Comparison of ENCODE assay signal across 9 mouse cellular contexts in genomic region chr1:39446178-39446577, GRCm38 (mm10). TPM values are rescaled to one million over a fixed set of nuclear protein-coding genes. Genes with fewer than 3 reads are reported as not detected.
DNase-seq lines count a peak whose midpoint lies in the region; ATAC-seq lines count a peak whose summit lies in the region.
"Had no signal": no experiment of that assay in that cellular context is flagged by ENCODE, and none has a peak within 500 bp of the region (broad histone marks: within the 10 kb centered on the region; RNA-seq: fewer than 3 reads in every experiment).

No protein-coding gene starts in this region.

- no peak overlapping the region for H3K4me3 ChIP-seq in hindbrain, embryonic 16.5 days (ENCODE audit: low read length)
- no peak overlapping the region for H3K4me3 ChIP-seq in hindbrain, embryonic 14.5 days (replicated peaks; ENCODE audit: low read length)

- no peaks in the 10 kb centered on the region for H3K9me3 ChIP-seq in hindbrain, embryonic 16.5 days (ENCODE audit: control insufficient read depth, low read length)
- H3K9me3 ChIP-seq in hindbrain, embryonic 14.5 days (ENCODE audit: control insufficient read depth, low read length), result no peaks in the 10 kb centered on the region

- peak; percentile 32; the same call in 1 of the 2 replicates for ATAC-seq in hindbrain, embryonic 16.5 days
- ATAC-seq in hindbrain, embryonic 14.5 days (ENCODE audit: low FRiP score), result no peak
- ATAC-seq in erythroid progenitor cell, adult 5-6 weeks (replicated peaks; ENCODE audit: low FRiP score, poor library complexity, severe bottlenecking), result no peak

- peak overlapping the region; percentile 0; the same call in 1 of the 2 replicates for H3K27ac ChIP-seq in hindbrain, embryonic 16.5 days (ENCODE audit: low read depth, low read length)
- no peak overlapping the region for H3K27ac ChIP-seq in hindbrain, embryonic 14.5 days

- H3K9ac ChIP-seq in hindbrain, embryonic 16.5 days (ENCODE audit: low read depth, low read length), result no peak overlapping the region
- no peak overlapping the region for H3K9ac ChIP-seq in hindbrain, embryonic 14.5 days

- no peaks in the 10 kb centered on the region for H3K36me3 ChIP-seq in hindbrain, embryonic 16.5 days (ENCODE audit: control insufficient read depth, insufficient read depth, low read length)
- H3K36me3 ChIP-seq in hindbrain, embryonic 14.5 days (replicated peaks; ENCODE audit: control insufficient read depth, insufficient read depth), result no peaks in the 10 kb centered on the region

- no peak for DNase-seq in hindbrain, embryonic 14.5 days (ENCODE audit: low spot score)
- DNase-seq in cerebellum, postnatal 36 days, result peak; percentile 81 to 88
- peak; percentile 50 to 83 for DNase-seq in left cerebral cortex, postnatal 10 days (ENCODE audit: extremely low spot score in 1 of 2, low spot score in 2 of 2)
- DNase-seq in right cerebral cortex, postnatal 36 days (ENCODE audit: low spot score in 2 of 2), result peak; percentile 75 to 87
- DNase-seq in c-Kit-positive CD71-positive TER-119-positive erythroid progenitor cells, embryonic 14.5 days (ENCODE audit: low spot score), result no peak
- no peak for DNase-seq in thymus, postnatal 36 days
- DNase-seq: kidney, postnatal 36 days had no signal

- peaks cover 14% of the 10 kb centered on the region for H3K4me1 ChIP-seq in hindbrain, embryonic 16.5 days (ENCODE audit: control insufficient read depth, insufficient read depth, low read depth, low read length)
- peaks cover 20% of the 10 kb centered on the region; the same call in 1 of the 2 replicates for H3K4me1 ChIP-seq in hindbrain, embryonic 14.5 days (replicated peaks; ENCODE audit: control insufficient read depth, insufficient read depth, low read length)

- WGBS in hindbrain, embryonic 16.5 days, result 54% methylated on average over 5 of the region's 5 CpGs
- 69% methylated on average over 5 of the region's 5 CpGs for WGBS in hindbrain, embryonic 14.5 days

- no peak overlapping the region for H3K4me2 ChIP-seq in hindbrain, embryonic 16.5 days (ENCODE audit: low read length)
- H3K4me2 ChIP-seq in hindbrain, embryonic 14.5 days (replicated peaks), result no peak overlapping the region

- intact Hi-C loops in left cerebral cortex, postnatal 10 days (cut with DNase I), result no loop called here

- no peaks in the 10 kb centered on the region for H3K27me3 ChIP-seq in hindbrain, embryonic 16.5 days (replicated peaks; ENCODE audit: control insufficient read depth, insufficient read depth, low read length)
- H3K27me3 ChIP-seq in hindbrain, embryonic 14.5 days (ENCODE audit: control insufficient read depth, insufficient read depth, low read length), result no peaks in the 10 kb centered on the region

RNA-seq across cellular contexts. Expression of gene Tbc1d8, which starts 32.4 kb away (rescaled TPM):
- polyA plus RNA-seq in hindbrain, embryonic 16.5 days (2015; fragmentation: Nextera tagmentation; extraction: Ambion mirVana), result 9.9 and 12.3 TPM in 2 replicates
- polyA plus RNA-seq in hindbrain, embryonic 14.5 days (2014; fragmentation: Nextera tagmentation; extraction: Ambion mirVana), result 10.0 and 11.6 TPM in 2 replicates
- 10 to 100 TPM; 17.7 to 19.2 TPM for total RNA-seq in left cerebral cortex, postnatal 10 days (2021)
- 25.2 and 43.2 TPM in 2 replicates for total RNA-seq in erythroid progenitor cell, adult 5-6 weeks (2015; ENCODE audit: low replicate concordance)
- 3.3 and 6.9 TPM in 2 replicates for total RNA-seq in erythroid progenitor cell, adult 5-6 weeks (2017; ENCODE audit: low replicate concordance)

Comparison
In these comparisons a context has a peak if more than half of its experiments do, and no peak if none do; other contexts are left out.
1. DNase-seq: peak in cerebellum, postnatal 36 days (2 of 2), left cerebral cortex, postnatal 10 days (2 of 2) and right cerebral cortex, postnatal 36 days (2 of 2); none in hindbrain, embryonic 14.5 days (single experiment), c-Kit-positive CD71-positive TER-119-positive erythroid progenitor cells, embryonic 14.5 days (single experiment) and thymus, postnatal 36 days (0 of 2).